Mouse (Mus musculus) MEL (cell line): ENCODE data around the gene Mrps18b.

ENCODE experiments used
- CTCF ChIP-seq, 3 experiments: IDR thresholded peaks in 2 of 3; conservative IDR thresholded peaks in 1 of 3; 2 replicates each; pipeline ENCODE4 v1.5.1; 2011 to 2012; ENCODE audit warnings: low read length in 3 of 3, low read depth in 2 of 3, mild to moderate bottlenecking in 2 of 3, improper control_type of control experiment in 1 of 3, inconsistent platforms in 1 of 3, mixed read lengths in 1 of 3, moderate library complexity in 1 of 3; ENCODE audit not compliant: control insufficient read depth in 1 of 3, insufficient read depth in 1 of 3, poor library complexity in 1 of 3, severe bottlenecking in 1 of 3
- E2F4 ChIP-seq: IDR thresholded peaks from 2 replicates; pipeline ENCODE4 v1.6.1; 2011; ENCODE audit warnings: low read depth, low read length, improper control_type of control experiment, borderline replicate concordance
- MAX ChIP-seq: IDR thresholded peaks from 2 replicates; pipeline ENCODE4 v1.6.1; 2011; ENCODE audit warnings: low read length, improper control_type of control experiment
- TAL1 ChIP-seq: IDR thresholded peaks from 2 replicates; pipeline ENCODE4 v1.6.1; 2012; ENCODE audit warnings: mild to moderate bottlenecking, inconsistent platforms, low read length, moderate library complexity, mixed read lengths
- TCF12 ChIP-seq: IDR thresholded peaks from 2 replicates; pipeline ENCODE4 v1.6.1; 2014; ENCODE audit warnings: low read depth, mild to moderate bottlenecking, inconsistent platforms, low read length, improper control_type of control experiment, moderate library complexity

DNA sequence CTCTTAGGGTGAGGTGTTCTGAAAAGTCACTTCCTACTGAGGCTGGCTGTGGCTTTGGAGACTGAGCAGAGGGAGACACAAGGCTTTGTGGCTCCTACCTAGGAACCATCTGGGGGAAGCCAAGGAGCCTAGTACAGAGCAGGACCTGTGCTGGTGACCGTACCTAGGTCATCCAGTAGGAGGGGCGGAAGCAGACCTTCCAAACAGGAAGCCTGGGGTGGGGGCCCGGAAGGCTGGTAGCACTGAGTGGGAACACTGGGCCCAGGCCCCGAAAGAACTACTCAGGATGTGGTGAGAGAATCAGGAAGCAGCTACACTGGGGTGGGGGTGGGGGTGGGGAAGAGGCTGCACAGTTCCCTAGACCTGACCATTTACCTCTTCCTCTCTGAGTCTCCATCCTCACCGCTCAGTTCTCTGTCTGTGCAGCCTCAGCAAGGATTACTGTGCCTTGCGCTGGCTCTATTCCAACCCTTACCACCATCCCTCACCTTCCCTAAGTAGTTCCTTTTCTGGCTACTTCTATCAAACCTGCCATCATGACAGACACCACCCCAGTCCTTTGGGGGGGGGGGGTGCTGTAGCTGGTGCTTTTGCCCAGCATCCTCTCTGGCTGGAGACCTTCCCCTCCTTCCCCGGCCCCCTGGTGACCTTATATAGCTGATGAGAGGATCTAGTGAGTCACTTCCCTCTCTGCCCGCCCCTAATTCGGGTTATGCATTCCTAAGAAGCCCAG is 45.9 kb downstream of the Mrps18b start:
- TF ChIP-seq TAL1 (peak; percentile 16; the same call in 1 of the 2 replicates), MAX (no peak), CTCF (IDR thresholded peaks at IDR 0.05 in 2 of 3, conservative IDR thresholded peaks at IDR 0.05 in 1 of 3; ENCODE audit: control insufficient read depth in 1 of 3, insufficient read depth in 1 of 3, low read depth in 2 of 3, low read length in 3 of 3, poor library complexity in 1 of 3, severe bottlenecking in 1 of 3) (no peak), E2F4 (no peak), TCF12 (no peak)
